Mouse (Mus musculus) left cerebral cortex, adult 18-20 months (tissue): ENCODE data around the gene Igfbp7. TPM values are rescaled to one million over a fixed set of nuclear protein-coding genes. Genes with fewer than 3 reads are reported as not detected.

Experiments
- total RNA-seq, 2 experiments: library from RNA; stranded (reverse); gene quantifications; 2 replicates each; pipeline ENCODE4 v1.2.3; 2021

Gene Igfbp7
- total RNA-seq, 2 experiments from 2014 or later = 36.1 to 38.5 TPM

Other genes with a start within 250 kb of the Igfbp7 start
- not detected for gene Spink2, start 196.6 kb downstream of the Igfbp7 start, total RNA-seq
- 1 to 10 TPM; 3.5 to 3.6 TPM for gene Rest, start 142.6 kb downstream of the Igfbp7 start, total RNA-seq
- 10 to 100 TPM; 21.2 to 23.1 TPM for gene Noa1, start 98.0 kb downstream of the Igfbp7 start, total RNA-seq
- gene Polr2b, start 97.9 kb downstream of the Igfbp7 start, total RNA-seq = 10 to 100 TPM; 44.0 to 45.3 TPM